Mouse (Mus musculus): ENCODE measurements around the gene Invs.
"Not testable (repeated sequence)": the region's sequence is repeated elsewhere in the genome, so short reads cannot be mapped to it uniquely, and the experiment has no call there.

Invs gene

GRCm38 (mm10) chr4:48332453-48333051 lies 53.0 kb downstream of the Invs start:
- DNase-seq, result peak; percentile 6 to 34

- no peak for DNase-seq
These were observed 55.6 kb downstream of the Invs start for GRCm38 (mm10) chr4:48334927-48335763.

- no peak for DNase-seq
These were observed 63.1 kb downstream of the Invs start for GRCm38 (mm10) chr4:48342705-48343104.

- no peak for DNase-seq
These were observed 82.8 kb downstream of the Invs start for GRCm38 (mm10) chr4:48362367-48362766.

- no peak for DNase-seq
These were observed 91.5 kb downstream of the Invs start for GRCm38 (mm10) chr4:48371037-48371436.

GRCm38 (mm10) chr4:48380940-48381339 lies 101.4 kb downstream of the Invs start:
- peak; percentile 57 to 66 for DNase-seq

GRCm38 (mm10) chr4:48382506-48382905 lies 102.9 kb downstream of the Invs start:
- DNase-seq, result no peak

GRCm38 (mm10) chr4:48396949-48397348 lies 117.4 kb downstream of the Invs start:
- DNase-seq, result no peak

GRCm38 (mm10) chr4:48403066-48403640 lies 123.6 kb downstream of the Invs start:
- DNase-seq, result no peak

GRCm38 (mm10) chr4:48405724-48406491 lies 126.3 kb downstream of the Invs start:
- DNase-seq, result not testable (repeated sequence)

- peak; percentile 20 to 32 for DNase-seq
These were observed 127.9 kb downstream of the Invs start for GRCm38 (mm10) chr4:48407350-48408039.

GRCm38 (mm10) chr4:48413473-48413872 lies 133.9 kb downstream of the Invs start:
- DNase-seq, result no peak

- DNase-seq, result no peak
These were observed 136.3 kb downstream of the Invs start for GRCm38 (mm10) chr4:48415838-48416335.

GRCm38 (mm10) chr4:48418831-48419468 lies 139.4 kb downstream of the Invs start:
- DNase-seq, result peak in 1 of 2 experiments; percentile 19

GRCm38 (mm10) chr4:48422633-48423032 lies 143.1 kb downstream of the Invs start:
- no peak for DNase-seq

- no peak for DNase-seq
These were observed 144.2 kb downstream of the Invs start for GRCm38 (mm10) chr4:48423738-48424137.

- no peak for DNase-seq
These were observed 147.9 kb downstream of the Invs start for GRCm38 (mm10) chr4:48427413-48427812.

- no peak for DNase-seq
These were observed 148.5 kb downstream of the Invs start for GRCm38 (mm10) chr4:48428054-48428453.

GRCm38 (mm10) chr4:48454106-48454773 lies 174.7 kb downstream of the Invs start:
- no peak for DNase-seq

GRCm38 (mm10) chr4:48458436-48458835 lies 178.9 kb downstream of the Invs start:
- DNase-seq, result no peak

GRCm38 (mm10) chr4:48461060-48461459 lies 181.5 kb downstream of the Invs start:
- DNase-seq, result no peak
